Mouse (Mus musculus) embryonic facial prominence, embryonic 10.5 days (tissue): ENCODE results near the gene Traf6. TPM values are rescaled to one million over a fixed set of nuclear protein-coding genes. Genes with fewer than 3 reads are reported as not detected.
"Not testable (repeated sequence)": the region's sequence is repeated elsewhere in the genome, so short reads cannot be mapped to it uniquely, and the experiment has no call there.

Source experiments
- DNase-seq: peaks from one replicate; pipeline ENCODE4 v3.0.0-alpha.2; 2017; ENCODE audit warnings: low spot score
- H3K27ac ChIP-seq: fragments of 300-500 bp; sonication (generic); replicated peaks from 2 replicates; pipeline ENCODE4 v1.5.1; 2016; ENCODE audit warnings: mild to moderate bottlenecking
- H3K27me3 ChIP-seq: fragments of 300-500 bp; sonication (generic); replicated peaks from 2 replicates; pipeline ENCODE4 v1.6.1; 2016; ENCODE audit warnings: low read depth, mild to moderate bottlenecking; ENCODE audit not compliant: poor library complexity, severe bottlenecking
- H3K36me3 ChIP-seq: fragments of 300-500 bp; sonication (generic); replicated peaks from 2 replicates; pipeline ENCODE4 v1.6.1; 2016; ENCODE audit warnings: mild to moderate bottlenecking, moderate library complexity
- H3K4me1 ChIP-seq: fragments of 300-500 bp; sonication (generic); 2 replicates; pipeline ENCODE4 v1.6.1; 2016
- H3K4me3 ChIP-seq: fragments of 300-500 bp; sonication (generic); 2 replicates; pipeline ENCODE4 v1.5.1; 2016; ENCODE audit warnings: mild to moderate bottlenecking, moderate library complexity
- H3K9me3 ChIP-seq: fragments of 300-500 bp; sonication (generic); 2 replicates; pipeline ENCODE4 v1.6.1; 2016; ENCODE audit warnings: mild to moderate bottlenecking
- WGBS: fragments of 180-500 bp; shearing (Covaris S2); methylation state at CpG from one replicate; pipeline ENCODE4 v1.1.7; 2016; 5-methylcytosine and 5-hydroxymethylcytosine counted together
- polyA plus RNA-seq: library from polyadenylated mRNA; unstranded; fragments of >200 nt; fragmentation: Nextera tagmentation; extraction: Ambion mirVana; gene quantifications from 2 replicates; pipeline ENCODE4 v1.2.1, GENCODE M21; 2016

Gene Traf6
- polyA plus RNA-seq, 1 experiment from 2014 or later: 16.1 TPM

GRCm38 (mm10) chr2:101739914-101740313, 61.7 kb downstream of the Traf6 start:
- Histone ChIP-seq H3K4me3 (no peak overlapping the region), H3K36me3 (peaks cover 23% of the 10 kb centered on the region; the same call in 1 of the 2 replicates), H3K4me1 (peaks cover 15% of the 10 kb centered on the region), H3K9me3 (no peaks in the 10 kb centered on the region), H3K27me3 (no peaks in the 10 kb centered on the region), H3K27ac (no peak overlapping the region; the same call in 1 of the 2 replicates)
- 73% methylated on average over 5 of the region's 5 CpGs for WGBS
- DNase-seq: no peak

- Histone ChIP-seq H3K27me3 (no peaks in the 10 kb centered on the region), H3K36me3 (peaks cover 36% of the 10 kb centered on the region; the same call in 1 of the 2 replicates), H3K4me1 (peaks cover 15% of the 10 kb centered on the region), H3K4me3 (no peak overlapping the region), H3K27ac (no peak overlapping the region), H3K9me3 (no peaks in the 10 kb centered on the region)
- DNase-seq: no peak
- WGBS: 78% methylated on average over 8 of the region's 8 CpGs
These were observed 63.4 kb downstream of the Traf6 start for GRCm38 (mm10) chr2:101741653-101742052.

- Histone ChIP-seq H3K4me1 (peaks cover 15% of the 10 kb centered on the region), H3K36me3 (peaks cover 38% of the 10 kb centered on the region; the same call in 1 of the 2 replicates), H3K27me3 (no peaks in the 10 kb centered on the region), H3K4me3 (no peak overlapping the region), H3K9me3 (no peaks in the 10 kb centered on the region), H3K27ac (no peak overlapping the region)
- 90% methylated on average over 7 of the region's 7 CpGs for WGBS
- DNase-seq: no peak
These were observed 64.0 kb downstream of the Traf6 start for GRCm38 (mm10) chr2:101742072-101742860.

GRCm38 (mm10) chr2:101745656-101746055, 67.4 kb downstream of the Traf6 start:
- peaks cover 10% of the 10 kb centered on the region for H3K4me1 ChIP-seq
- not testable (repeated sequence) for H3K9me3 ChIP-seq, H3K27ac ChIP-seq, DNase-seq, H3K4me3 ChIP-seq, H3K27me3 ChIP-seq
- peaks cover 32% of the 10 kb centered on the region for H3K36me3 ChIP-seq
- WGBS: 81% methylated on average over 2 of the region's 2 CpGs

- Histone ChIP-seq H3K4me1 (peaks cover 15% of the 10 kb centered on the region), H3K4me3 (no peak overlapping the region), H3K27me3 (no peaks in the 10 kb centered on the region), H3K9me3 (no peaks in the 10 kb centered on the region), H3K36me3 (peaks cover 32% of the 10 kb centered on the region), H3K27ac (0 out of 2 replicates have a peak overlapping the region, but pooled peaks have one; percentile 2)
- no peak for DNase-seq
- 90% methylated on average over 7 of the region's 7 CpGs for WGBS
These were observed 68.3 kb downstream of the Traf6 start for GRCm38 (mm10) chr2:101746537-101746936.

Other genes with a start within 250 kb of the Traf6 start
- not detected in 2 replicates for gene Rag2, start 53.7 kb upstream of the Traf6 start, polyA plus RNA-seq
- gene Rag1, start 28.9 kb upstream of the Traf6 start, polyA plus RNA-seq: 0.10 and 0.11 TPM in 2 replicates
- 47.2 and 52.1 TPM in 2 replicates for gene B230118H07Rik, start 28.9 kb upstream of the Traf6 start, polyA plus RNA-seq
- gene Prr5l, start 204.6 kb downstream of the Traf6 start, polyA plus RNA-seq: 21.5 and 22.8 TPM in 2 replicates
- 60.6 and 61.8 TPM in 2 replicates for gene Commd9, start 207.8 kb downstream of the Traf6 start, polyA plus RNA-seq